Mouse (Mus musculus): ENCODE measurements around the gene Znhit3.
A peak's percentile ranks its signal among the peaks of the same experiment; 100 is the strongest.

The Znhit3 gene

GRCm38 (mm10) chr11:84916053-84916702 is at the start of gene Znhit3:
Znhit3 (minus strand) TSS chr11:84916366.
- peak; percentile 94 for DNase-seq

- DNase-seq, result no peak
Measured at GRCm38 (mm10) chr11:84963556-84963955, 47.4 kb upstream of the Znhit3 start.

- no peak for DNase-seq
Measured at GRCm38 (mm10) chr11:84962536-84962935, 46.4 kb upstream of the Znhit3 start.

GRCm38 (mm10) chr11:84961571-84961970 is 45.4 kb upstream of the Znhit3 start:
- DNase-seq, result no peak

- no peak for DNase-seq
Measured at GRCm38 (mm10) chr11:84960780-84961179, 44.6 kb upstream of the Znhit3 start.

- DNase-seq, result no peak
Measured at GRCm38 (mm10) chr11:84960291-84960690, 44.1 kb upstream of the Znhit3 start.

GRCm38 (mm10) chr11:84959701-84960181 is 43.6 kb upstream of the Znhit3 start:
- peak; percentile 48 for DNase-seq

GRCm38 (mm10) chr11:84959181-84959580 is 43.0 kb upstream of the Znhit3 start:
- DNase-seq, result no peak

GRCm38 (mm10) chr11:84958271-84958630 is 42.1 kb upstream of the Znhit3 start:
- no peak for DNase-seq

GRCm38 (mm10) chr11:84957591-84958270 is 41.6 kb upstream of the Znhit3 start, which contains the start of gene Car4:
Car4 (plus strand) TSS chr11:84957786.
- peak; percentile 43 for DNase-seq

GRCm38 (mm10) chr11:84957171-84957570 is 41.0 kb upstream of the Znhit3 start:
- DNase-seq, result no peak

- no peak for DNase-seq
Measured at GRCm38 (mm10) chr11:84956400-84956799, 40.2 kb upstream of the Znhit3 start.

- DNase-seq, result no peak
Measured at GRCm38 (mm10) chr11:84952611-84953010, 36.4 kb upstream of the Znhit3 start.

- no peak for DNase-seq
Measured at GRCm38 (mm10) chr11:84948526-84948925, 32.4 kb upstream of the Znhit3 start.

GRCm38 (mm10) chr11:84948114-84948513 is 31.9 kb upstream of the Znhit3 start:
- DNase-seq, result no peak

GRCm38 (mm10) chr11:84947206-84947605 is 31.0 kb upstream of the Znhit3 start:
- no peak for DNase-seq

- no peak for DNase-seq
Measured at GRCm38 (mm10) chr11:84945841-84946240, 29.7 kb upstream of the Znhit3 start.

GRCm38 (mm10) chr11:84944639-84945435 is 28.7 kb upstream of the Znhit3 start:
- peak; percentile 49 for DNase-seq

GRCm38 (mm10) chr11:84943948-84944347 is 27.8 kb upstream of the Znhit3 start:
- DNase-seq, result peak; percentile 88

GRCm38 (mm10) chr11:84940140-84940539 is 24.0 kb upstream of the Znhit3 start:
- DNase-seq, result no peak

- DNase-seq, result no peak
Measured at GRCm38 (mm10) chr11:84939508-84940053, 23.4 kb upstream of the Znhit3 start.

GRCm38 (mm10) chr11:84932261-84932660 is 16.1 kb upstream of the Znhit3 start:
- DNase-seq, result peak; percentile 41

GRCm38 (mm10) chr11:84920981-84921380 is 4.8 kb upstream of the Znhit3 start:
- no peak for DNase-seq
